Mouse (Mus musculus): Measurements from ENCODE around the gene Pfdn4.

DNA sequence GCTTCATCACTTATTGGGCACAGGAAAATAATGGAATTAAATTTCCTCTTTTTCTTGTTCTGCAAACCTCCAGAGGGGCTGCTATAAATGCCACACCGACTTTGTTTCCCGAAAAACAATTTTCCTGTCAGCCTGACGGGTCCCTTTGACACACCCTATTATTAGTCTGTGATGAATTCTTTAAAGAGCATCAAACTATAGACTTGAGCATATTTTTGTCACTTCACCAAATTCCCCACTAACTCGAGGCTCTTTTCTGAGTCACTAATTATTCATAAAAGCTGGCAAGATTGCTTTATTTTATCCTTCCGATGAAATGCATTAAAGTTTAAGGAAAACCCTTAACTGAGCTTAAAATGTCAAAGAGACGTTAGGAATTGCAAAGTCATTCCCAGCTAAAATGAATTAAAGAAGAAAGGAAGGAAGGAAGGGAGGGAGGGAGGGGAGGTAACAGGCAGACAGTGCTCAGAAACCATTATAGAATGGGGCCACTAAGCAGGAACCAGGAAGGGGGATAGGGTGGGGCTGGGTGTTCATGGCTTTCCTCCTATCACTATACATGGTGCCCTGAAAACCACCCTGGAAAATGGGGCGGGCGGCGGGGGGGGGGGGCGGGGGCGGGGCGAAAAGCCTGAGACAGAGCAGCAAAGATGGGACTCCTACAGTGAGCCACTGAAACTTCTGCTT is 38.0 kb downstream of the Pfdn4 start:
- no peak for TF ChIP-seq POLR2A (IDR thresholded peaks at IDR 0.05; ENCODE audit: low read depth, low read length)
- no peak for TF ChIP-seq CTCF (IDR thresholded peaks at IDR 0.05; ENCODE audit: borderline replicate concordance, insufficient read depth, low read length)

Measured in embryonic fibroblast, embryonic 13.5 days (primary cell).